Mouse (Mus musculus) limb, embryonic 15.5 days (tissue): ENCODE data around the gene Slc36a2. TPM values are rescaled to one million over a fixed set of nuclear protein-coding genes. Genes with fewer than 3 reads are reported as not detected.
A peak's percentile ranks its signal among the peaks of the same experiment; 100 is the strongest.

Source experiments
- ATAC-seq: fragments of 200-750 bp; cut with Nextera tagmentation; 2 replicates; pipeline ENCODE4 v1.8.0; 2017; ENCODE audit warnings: low read depth, moderate TSS enrichment; ENCODE audit not compliant: insufficient number of reproducible peaks, low FRiP score, low TSS enrichment
- H3K27ac ChIP-seq: fragments of 300-500 bp; sonication (generic); 2 replicates; pipeline ENCODE4 v1.5.1; 2015; ENCODE audit warnings: moderate library complexity, mild to moderate bottlenecking, inconsistent platforms
- H3K27me3 ChIP-seq: fragments of 300-500 bp; sonication (generic); 2 replicates; pipeline ENCODE4 v1.6.1; 2015; ENCODE audit warnings: inconsistent platforms
- H3K36me3 ChIP-seq: fragments of 300-500 bp; sonication (generic); 2 replicates; pipeline ENCODE4 v1.6.1; 2015; ENCODE audit warnings: inconsistent platforms
- H3K4me1 ChIP-seq: fragments of 300-500 bp; sonication (generic); 2 replicates; pipeline ENCODE4 v1.6.1; 2015; ENCODE audit warnings: inconsistent platforms
- H3K4me2 ChIP-seq: fragments of 300-500 bp; sonication (generic); 2 replicates; pipeline ENCODE4 v1.6.1; 2015; ENCODE audit warnings: mild to moderate bottlenecking, inconsistent platforms
- H3K4me3 ChIP-seq: fragments of 300-500 bp; sonication (generic); 2 replicates; pipeline ENCODE4 v1.5.1; 2015; ENCODE audit warnings: mild to moderate bottlenecking, inconsistent platforms
- H3K9ac ChIP-seq: fragments of 300-500 bp; sonication (generic); 2 replicates; pipeline ENCODE4 v1.6.1; 2015; ENCODE audit warnings: inconsistent platforms
- H3K9me3 ChIP-seq: fragments of 300-500 bp; sonication (generic); 2 replicates; pipeline ENCODE4 v1.6.1; 2016; ENCODE audit warnings: inconsistent platforms
- WGBS: fragments of 180-500 bp; shearing (Covaris S2); methylation state at CpG from one replicate; pipeline ENCODE4 v1.1.7; 2015; 5-methylcytosine and 5-hydroxymethylcytosine counted together
- polyA plus RNA-seq: library from polyadenylated mRNA; unstranded; fragments of >200 nt; fragmentation: Nextera tagmentation; extraction: Ambion mirVana; gene quantifications from 2 replicates; pipeline ENCODE4 v1.2.1, GENCODE M21; 2015

The Slc36a2 gene
- polyA plus RNA-seq, 1 experiment from 2014 or later = 2.1 TPM

- peak; percentile 37; the same call in 1 of the 2 replicates for ATAC-seq
Observed at GRCm38 (mm10) chr11:55110566-55111169, 74.2 kb downstream of the Slc36a2 start.

GRCm38 (mm10) chr11:55109521-55110300, 75.2 kb downstream of the Slc36a2 start:
- Histone ChIP-seq H3K4me2 (no peak overlapping the region), H3K4me3 (no peak overlapping the region), H3K9me3 (no peaks in the 10 kb centered on the region), H3K27me3 (no peaks in the 10 kb centered on the region), H3K36me3 (peaks cover 8% of the 10 kb centered on the region; the same call in 1 of the 2 replicates), H3K4me1 (peaks cover 12% of the 10 kb centered on the region), H3K27ac (peak overlapping the region; percentile 52; the same call in 1 of the 2 replicates), H3K9ac (no peak overlapping the region)
- WGBS = 85% methylated on average over 7 of the region's 7 CpGs
- no peak for ATAC-seq

More at GRCm38 (mm10) chr11:55110566-55111169, 74.2 kb downstream of the Slc36a2 start:
- Histone ChIP-seq H3K9ac (no peak overlapping the region), H3K36me3 (peaks cover 8% of the 10 kb centered on the region; the same call in 1 of the 2 replicates), H3K27me3 (no peaks in the 10 kb centered on the region), H3K4me1 (peaks cover 12% of the 10 kb centered on the region), H3K4me2 (no peak overlapping the region), H3K27ac (peak overlapping the region; percentile 52), H3K4me3 (no peak overlapping the region), H3K9me3 (no peaks in the 10 kb centered on the region)
- 59% methylated on average over 7 of the region's 7 CpGs for WGBS

Other genes with a start within 250 kb of the Slc36a2 start
- gene Tnip1, start 222.2 kb downstream of the Slc36a2 start, polyA plus RNA-seq = 24.2 and 25.0 TPM in 2 replicates
- gene Anxa6, start 151.6 kb downstream of the Slc36a2 start, polyA plus RNA-seq = 380 and 403 TPM in 2 replicates
- 1.7 and 3.8 TPM in 2 replicates for gene Ccdc69, start 106.9 kb downstream of the Slc36a2 start, polyA plus RNA-seq
- gene Gm2a, start 87.0 kb downstream of the Slc36a2 start, polyA plus RNA-seq = 38.9 and 43.1 TPM in 2 replicates
- not detected in 2 replicates for gene Slc36a3, start 33.4 kb downstream of the Slc36a2 start, polyA plus RNA-seq
- 1.9 and 2.1 TPM in 2 replicates for gene Slc36a1, start 19.3 kb upstream of the Slc36a2 start, polyA plus RNA-seq
- gene Fat2, start 151.5 kb upstream of the Slc36a2 start, polyA plus RNA-seq = 0.99 and 1.1 TPM in 2 replicates
- gene Sparc, start 238.1 kb upstream of the Slc36a2 start, polyA plus RNA-seq = 3,190 and 4,050 TPM in 2 replicates